Mouse (Mus musculus) fibroblast of lung, adult 2 months (primary cell): ENCODE data around the gene Ptger2.

Experiments used
- DNase-seq: peaks from one replicate; pipeline ENCODE4 v3.0.0-alpha.2; 2011; ENCODE audit warnings: low read depth

The Ptger2 gene

GRCm38 (mm10) chr14:45049689-45050418 lies 61.9 kb downstream of the Ptger2 start:
- DNase-seq, result no peak

- no peak for DNase-seq
These were observed 62.4 kb downstream of the Ptger2 start for GRCm38 (mm10) chr14:45050419-45050776.

GRCm38 (mm10) chr14:45051116-45051515 lies 63.1 kb downstream of the Ptger2 start:
- DNase-seq, result no peak
